Mouse (Mus musculus): ENCODE results near the gene Exosc5.

Gene Exosc5

GRCm38 (mm10) chr7:25637099-25637498, 21.9 kb upstream of the Exosc5 start:
- no peak for DNase-seq (ENCODE audit: low spot score)

GRCm38 (mm10) chr7:25639754-25640153, 19.2 kb upstream of the Exosc5 start:
- DNase-seq (ENCODE audit: low spot score), result no peak

GRCm38 (mm10) chr7:25644136-25644535, 14.8 kb upstream of the Exosc5 start:
- no peak for DNase-seq (ENCODE audit: low spot score)

- no peak for DNase-seq (ENCODE audit: low spot score)
These were observed 14.3 kb upstream of the Exosc5 start for GRCm38 (mm10) chr7:25644631-25645030.

- DNase-seq (ENCODE audit: low spot score), result no peak
These were observed 13.9 kb upstream of the Exosc5 start for GRCm38 (mm10) chr7:25645074-25645473.

GRCm38 (mm10) chr7:25647574-25648123, 11.3 kb upstream of the Exosc5 start:
- no peak for DNase-seq (ENCODE audit: low spot score)

GRCm38 (mm10) chr7:25649839-25650238, 9.1 kb upstream of the Exosc5 start:
- no peak for DNase-seq (ENCODE audit: low spot score)

GRCm38 (mm10) chr7:25651281-25651680, 7.7 kb upstream of the Exosc5 start:
- no peak for DNase-seq (ENCODE audit: low spot score)

- no peak for DNase-seq (ENCODE audit: low spot score)
These were observed 6.7 kb upstream of the Exosc5 start for GRCm38 (mm10) chr7:25652244-25652759.

- no peak for DNase-seq (ENCODE audit: low spot score)
These were observed 3.1 kb upstream of the Exosc5 start for GRCm38 (mm10) chr7:25655601-25656428.

GRCm38 (mm10) chr7:25657785-25658184, 1.2 kb upstream of the Exosc5 start:
- no peak for DNase-seq (ENCODE audit: low spot score)

- no peak for DNase-seq (ENCODE audit: low spot score)
These were observed 7.4 kb downstream of the Exosc5 start for GRCm38 (mm10) chr7:25666381-25666780.

- DNase-seq (ENCODE audit: low spot score), result no peak
These were observed 10.2 kb downstream of the Exosc5 start for GRCm38 (mm10) chr7:25669158-25669557.

- DNase-seq (ENCODE audit: low spot score), result no peak
These were observed 10.7 kb downstream of the Exosc5 start for GRCm38 (mm10) chr7:25669631-25670030.

GRCm38 (mm10) chr7:25670096-25670495, 11.1 kb downstream of the Exosc5 start:
- no peak for DNase-seq (ENCODE audit: low spot score)

GRCm38 (mm10) chr7:25671686-25672085, 12.7 kb downstream of the Exosc5 start:
- DNase-seq (ENCODE audit: low spot score), result no peak

GRCm38 (mm10) chr7:25672442-25672841, 13.5 kb downstream of the Exosc5 start:
- no peak for DNase-seq (ENCODE audit: low spot score)

GRCm38 (mm10) chr7:25674297-25674696, 15.3 kb downstream of the Exosc5 start:
- DNase-seq (ENCODE audit: low spot score), result no peak

- DNase-seq (ENCODE audit: low spot score), result no peak
These were observed 15.8 kb downstream of the Exosc5 start, which contains the start of gene Tmem91 for GRCm38 (mm10) chr7:25674719-25675300. Gene Tmem91, minus strand, starts transcription at chr7:25675166.

GRCm38 (mm10) chr7:25675405-25675804, 16.4 kb downstream of the Exosc5 start:
- no peak for DNase-seq (ENCODE audit: low spot score)

- peak; percentile 41 for DNase-seq (ENCODE audit: low spot score)
These were observed 17.3 kb downstream of the Exosc5 start for GRCm38 (mm10) chr7:25676085-25676781.

GRCm38 (mm10) chr7:25677013-25677412, 18.0 kb downstream of the Exosc5 start:
- DNase-seq (ENCODE audit: low spot score), result no peak

Measured in urinary bladder, postnatal 10 days (tissue).